Mouse (Mus musculus) limb, embryonic 10.5 days (tissue): ENCODE measurements around the gene Pih1d2. TPM values are rescaled to one million over a fixed set of nuclear protein-coding genes. Genes with fewer than 3 reads are reported as not detected.

Experiments used
- polyA plus RNA-seq: library from polyadenylated mRNA; unstranded; fragments of >200 nt; fragmentation: Nextera tagmentation; extraction: Ambion mirVana; gene quantifications from 2 replicates; pipeline ENCODE4 v1.2.1, GENCODE M21; 2016

Gene Pih1d2
- polyA plus RNA-seq, 1 experiment from 2014 or later: 5.1 TPM

Other genes starting within 250 kb of the Pih1d2 start
- gene Plet1, start 122.8 kb upstream of the Pih1d2 start, polyA plus RNA-seq: 0.29 TPM in 1 of 2 replicates, not detected in the other
- gene Pts, start 88.6 kb upstream of the Pih1d2 start, polyA plus RNA-seq: 53.4 and 59.2 TPM in 2 replicates
- gene Il18, start 62.5 kb upstream of the Pih1d2 start, polyA plus RNA-seq: 0.50 TPM in 1 of 2 replicates, not detected in the other
- gene Bco2, start 62.1 kb upstream of the Pih1d2 start, polyA plus RNA-seq: 0.06 TPM in 1 of 2 replicates, not detected in the other
- gene Tex12, start 56.0 kb upstream of the Pih1d2 start, polyA plus RNA-seq: not detected in 2 replicates
- gene Sdhd, start 13.5 kb upstream of the Pih1d2 start, polyA plus RNA-seq: 337 and 352 TPM in 2 replicates
- 297 and 307 TPM in 2 replicates for gene Timm8b, start 13.4 kb upstream of the Pih1d2 start, polyA plus RNA-seq
- gene Nkapd1, start 143 bp downstream of the Pih1d2 start, polyA plus RNA-seq: 20.4 and 21.3 TPM in 2 replicates
- 61.7 and 62.1 TPM in 2 replicates for gene Dlat, start 42.5 kb downstream of the Pih1d2 start, polyA plus RNA-seq
- 33.8 and 36.8 TPM in 2 replicates for gene Dixdc1, start 122.2 kb downstream of the Pih1d2 start, polyA plus RNA-seq
- gene 2310030G06Rik, start 129.2 kb downstream of the Pih1d2 start, polyA plus RNA-seq: 2.6 and 2.8 TPM in 2 replicates
- 2.4 and 3.1 TPM in 2 replicates for gene Cryab, start 134.0 kb downstream of the Pih1d2 start, polyA plus RNA-seq
- gene Hspb2, start 135.0 kb downstream of the Pih1d2 start, polyA plus RNA-seq: not detected in 2 replicates
- gene Fdxacb1, start 150.9 kb downstream of the Pih1d2 start, polyA plus RNA-seq: 12.6 and 14.0 TPM in 2 replicates
- gene Alg9, start 157.7 kb downstream of the Pih1d2 start, polyA plus RNA-seq: 42.2 and 43.0 TPM in 2 replicates
- 19.7 and 25.8 TPM in 2 replicates for gene 1110032A03Rik, start 158.2 kb downstream of the Pih1d2 start, polyA plus RNA-seq
- gene Ppp2r1b, start 228.0 kb downstream of the Pih1d2 start, polyA plus RNA-seq: 159 and 177 TPM in 2 replicates